Mouse (Mus musculus) intestine, embryonic 14.5 days (tissue): ENCODE data around the gene Litaf. TPM values are rescaled to one million over a fixed set of nuclear protein-coding genes. Genes with fewer than 3 reads are reported as not detected.

Experiments used
- ATAC-seq: fragments of 200-750 bp; cut with Nextera tagmentation; replicated peaks from 2 replicates; pipeline ENCODE4 v1.8.0; 2017; ENCODE audit warnings: low read depth, moderate number of reproducible peaks, moderate TSS enrichment, moderate library complexity; ENCODE audit not compliant: low FRiP score, low TSS enrichment
- DNase-seq: peaks from one replicate; pipeline ENCODE4 v3.0.0-alpha.2; 2018; ENCODE audit warnings: low spot score
- H3K27ac ChIP-seq: fragments of 300-500 bp; sonication (generic); 2 replicates; pipeline ENCODE4 v1.5.1; 2014; ENCODE audit warnings: low read depth, mild to moderate bottlenecking, control low read depth
- H3K27me3 ChIP-seq: fragments of 300-500 bp; sonication (generic); replicated peaks from 2 replicates; pipeline ENCODE4 v1.6.1; 2014; ENCODE audit warnings: low read length, control low read depth; ENCODE audit not compliant: control insufficient read depth, insufficient read depth
- H3K36me3 ChIP-seq: fragments of 300-500 bp; sonication (generic); 2 replicates; pipeline ENCODE4 v1.6.1; 2014; ENCODE audit warnings: low read length, control low read depth; ENCODE audit not compliant: control insufficient read depth, insufficient read depth
- H3K4me1 ChIP-seq: fragments of 300-500 bp; sonication (generic); replicated peaks from 2 replicates; pipeline ENCODE4 v1.6.1; 2014; ENCODE audit warnings: low read length, control low read depth, mixed read lengths; ENCODE audit not compliant: control insufficient read depth, insufficient read depth
- H3K4me2 ChIP-seq: fragments of 300-500 bp; sonication (generic); 2 replicates; pipeline ENCODE4 v1.6.1; 2014; ENCODE audit warnings: low read length
- H3K4me3 ChIP-seq: fragments of 300-500 bp; sonication (generic); 2 replicates; pipeline ENCODE4 v1.5.1; 2014; ENCODE audit warnings: low read depth, low read length, control low read depth, mixed read lengths
- H3K9ac ChIP-seq: fragments of 300-500 bp; sonication (generic); 2 replicates; pipeline ENCODE4 v1.6.1; 2014; ENCODE audit warnings: mild to moderate bottlenecking, low read length
- H3K9me3 ChIP-seq: fragments of 300-500 bp; sonication (generic); 2 replicates; pipeline ENCODE4 v1.6.1; 2016; ENCODE audit warnings: low read length, control low read depth; ENCODE audit not compliant: control insufficient read depth
- WGBS: fragments of 180-500 bp; shearing (Covaris S2); extraction: QIAGEN DNeasy Blood & Tissue Kit; methylation state at CpG from one replicate; pipeline ENCODE4 v1.1.7; 2014; 5-methylcytosine and 5-hydroxymethylcytosine counted together
- polyA plus RNA-seq: library from polyadenylated mRNA; unstranded; fragments of >200 nt; fragmentation: Nextera tagmentation; extraction: Ambion mirVana; gene quantifications from 2 replicates; pipeline ENCODE4 v1.2.1, GENCODE M21; 2014

The Litaf gene
- polyA plus RNA-seq, 1 experiment from 2014 or later, result 106 TPM

DNA sequence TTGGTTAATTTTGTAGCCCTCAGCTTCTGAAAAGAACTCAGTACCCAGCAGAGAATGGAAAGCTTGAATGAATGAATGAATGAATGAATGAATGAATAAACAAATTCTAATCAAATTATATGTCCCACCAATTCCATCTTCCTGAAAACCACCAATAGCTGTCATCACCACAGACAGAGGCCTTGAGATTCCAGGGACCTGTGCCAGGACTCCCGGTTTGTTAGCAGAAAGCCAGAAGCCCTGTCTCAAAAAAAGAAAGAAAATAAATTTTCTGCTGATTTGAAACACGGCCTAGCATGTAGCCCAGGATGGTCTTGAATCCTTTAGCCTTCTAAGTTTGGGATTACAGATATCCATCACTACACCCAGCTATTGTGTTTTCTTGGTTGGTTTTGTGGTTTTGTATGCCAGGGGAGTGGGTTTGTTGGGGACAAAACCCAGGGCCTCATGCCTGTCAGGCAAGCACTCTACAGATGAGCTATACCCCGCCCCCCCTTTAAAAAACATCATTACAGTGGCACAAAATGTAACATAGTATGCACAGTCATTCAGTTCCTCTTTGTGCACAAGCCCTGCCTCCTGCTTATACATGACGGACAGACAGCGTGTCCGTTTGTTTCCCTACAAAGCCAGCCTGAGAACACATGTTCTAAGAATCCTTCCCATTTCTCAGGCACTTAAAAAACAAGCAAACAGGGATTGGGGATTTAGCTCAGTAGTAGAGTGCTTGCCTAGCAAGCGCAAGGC is 120.4 kb downstream of the Litaf start:
- no peaks in the 10 kb centered on the region for H3K36me3 ChIP-seq
- H3K4me3 ChIP-seq, result no peak overlapping the region
- no peaks in the 10 kb centered on the region for H3K9me3 ChIP-seq
- H3K9ac ChIP-seq, result no peak overlapping the region
- DNase-seq (no peak), ATAC-seq (no peak)
- H3K4me2 ChIP-seq, result no peak overlapping the region
- H3K27me3 ChIP-seq, result no peaks in the 10 kb centered on the region
- H3K4me1 ChIP-seq, result no peaks in the 10 kb centered on the region
- 72% methylated on average over 7 of the region's 7 CpGs for WGBS
- no peak overlapping the region for H3K27ac ChIP-seq

DNA sequence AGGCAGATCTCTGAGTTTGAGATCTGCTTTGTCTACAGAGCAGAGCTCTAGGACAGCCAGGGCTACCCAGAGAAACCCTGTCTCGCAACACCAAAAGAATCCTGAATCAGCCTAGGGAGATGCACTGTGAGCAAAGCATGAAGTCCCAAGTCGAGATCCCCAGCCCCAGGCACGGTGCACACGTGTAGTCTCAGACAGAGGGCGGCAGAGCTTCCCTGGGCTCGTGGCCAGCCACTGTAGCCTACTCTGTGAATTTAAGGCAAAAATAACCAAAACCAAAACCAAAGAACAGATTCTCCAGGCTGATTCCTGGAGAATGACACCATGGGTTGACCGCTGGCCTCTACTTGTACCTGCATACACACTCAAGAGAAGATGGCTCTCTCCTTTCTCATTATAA is 121.4 kb downstream of the Litaf start:
- Histone ChIP-seq H3K4me2 (no peak overlapping the region), H3K4me3 (no peak overlapping the region), H3K27me3 (no peaks in the 10 kb centered on the region), H3K9me3 (no peaks in the 10 kb centered on the region), H3K27ac (no peak overlapping the region), H3K9ac (no peak overlapping the region), H3K36me3 (no peaks in the 10 kb centered on the region), H3K4me1 (no peaks in the 10 kb centered on the region)
- ATAC-seq, result no peak
- 77% methylated on average over 7 of the region's 7 CpGs for WGBS
- DNase-seq, result no peak

DNA sequence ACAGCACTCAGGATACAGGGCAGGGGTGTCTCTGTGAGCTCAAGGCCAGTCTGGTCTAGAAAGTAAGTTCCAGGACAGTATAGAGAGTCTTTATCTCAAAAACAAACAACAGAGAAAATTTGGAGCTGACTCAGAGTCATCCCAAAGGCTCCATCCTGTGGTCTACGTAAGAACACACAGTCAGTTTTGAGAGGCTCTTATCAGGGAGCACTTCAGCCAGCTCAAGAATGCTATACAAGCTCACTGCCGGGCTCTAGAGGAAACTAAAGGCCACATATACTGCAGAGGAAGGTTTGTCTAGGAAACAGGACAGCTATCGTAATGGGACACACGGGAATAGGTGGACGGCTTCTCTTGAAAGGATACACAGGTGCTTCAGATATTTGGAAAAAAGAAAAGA is 122.7 kb downstream of the Litaf start:
- no peak for DNase-seq
- H3K9ac ChIP-seq, result no peak overlapping the region
- H3K27me3 ChIP-seq, result no peaks in the 10 kb centered on the region
- no peak overlapping the region for H3K4me2 ChIP-seq
- no peaks in the 10 kb centered on the region for H3K9me3 ChIP-seq
- H3K27ac ChIP-seq, result no peak overlapping the region
- no peaks in the 10 kb centered on the region for H3K4me1 ChIP-seq
- no peak overlapping the region for H3K4me3 ChIP-seq
- ATAC-seq, result no peak
- H3K36me3 ChIP-seq, result no peaks in the 10 kb centered on the region
- 54% methylated on average over 5 of the region's 5 CpGs for WGBS

DNA sequence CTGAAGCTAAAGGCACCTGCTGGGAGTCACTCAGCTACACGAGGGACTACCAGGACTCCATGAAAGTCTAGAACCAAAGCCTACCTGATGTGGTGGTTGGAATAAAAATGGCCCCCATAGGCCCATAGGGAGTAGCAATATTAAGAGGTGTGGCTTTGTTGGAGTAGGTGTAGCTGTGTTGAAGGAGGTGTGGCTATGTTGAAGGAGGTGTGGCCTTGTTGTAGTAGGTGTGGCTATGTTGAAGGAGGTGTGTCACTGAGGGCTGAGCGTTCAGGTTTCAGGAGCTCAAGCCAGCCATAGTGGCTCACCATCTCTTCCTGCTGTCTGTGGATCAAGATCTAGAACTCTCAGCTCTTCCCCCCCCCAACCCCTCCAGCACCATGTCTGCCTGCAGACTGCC is 125.3 kb downstream of the Litaf start:
- Histone ChIP-seq H3K4me2 (no peak overlapping the region), H3K4me3 (no peak overlapping the region), H3K36me3 (no peaks in the 10 kb centered on the region), H3K27me3 (no peaks in the 10 kb centered on the region), H3K9me3 (no peaks in the 10 kb centered on the region), H3K4me1 (no peaks in the 10 kb centered on the region), H3K27ac (no peak overlapping the region), H3K9ac (no peak overlapping the region)
- no peak for ATAC-seq
- DNase-seq, result no peak
- WGBS, result 87% methylated on average over 2 of the region's 2 CpGs

DNA sequence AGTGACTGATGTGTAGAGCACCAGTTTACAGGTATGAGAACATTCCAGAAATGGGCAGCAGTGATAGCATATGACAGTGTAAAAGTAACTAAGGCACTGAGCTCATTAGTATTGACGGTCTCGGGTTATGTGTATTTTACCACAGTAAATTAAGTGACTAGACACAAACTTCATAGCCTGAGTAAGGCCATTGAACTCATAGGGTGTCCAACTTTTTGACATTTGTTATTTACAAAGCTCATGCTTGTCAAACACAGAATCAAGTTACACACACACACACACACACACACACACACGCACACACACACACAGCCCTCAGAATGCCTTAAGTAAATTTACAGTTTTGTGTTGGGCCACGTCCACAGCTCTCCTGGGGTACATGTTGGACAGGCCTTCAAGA is 126.0 kb downstream of the Litaf start:
- whole genome bisulfite sequencing, result 73% methylated on average over 4 of the region's 4 CpGs

DNA sequence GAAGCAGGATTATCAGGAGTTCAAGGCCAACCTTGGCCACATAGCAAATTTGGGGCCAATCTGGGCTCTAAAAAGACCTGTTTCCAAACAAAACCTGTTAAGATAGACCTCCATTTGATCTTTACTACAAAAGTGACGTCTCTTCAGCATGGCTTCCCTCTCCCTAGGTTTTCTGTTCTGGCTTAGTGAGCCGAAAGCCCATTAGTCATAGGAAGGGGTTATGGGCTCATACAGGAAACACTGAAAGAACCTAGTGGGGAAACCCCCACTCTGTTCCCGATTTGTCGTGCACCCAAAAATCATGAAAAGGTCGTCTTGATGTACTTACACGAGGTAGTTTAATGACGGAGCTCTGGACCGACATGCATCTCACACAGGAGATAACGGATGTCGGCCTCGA is 128.5 kb downstream of the Litaf start:
- H3K4me1 ChIP-seq, result no peaks in the 10 kb centered on the region
- no peak overlapping the region for H3K4me2 ChIP-seq
- no peak overlapping the region for H3K9ac ChIP-seq
- H3K9me3 ChIP-seq, result no peaks in the 10 kb centered on the region
- 50% methylated on average over 11 of the region's 11 CpGs for WGBS
- ATAC-seq, result no peak
- no peak overlapping the region for H3K27ac ChIP-seq
- H3K36me3 ChIP-seq, result no peaks in the 10 kb centered on the region
- no peak for DNase-seq
- no peak overlapping the region for H3K4me3 ChIP-seq
- H3K27me3 ChIP-seq, result no peaks in the 10 kb centered on the region

More for the DNA sequence above, 126.0 kb downstream of the Litaf start:
- Histone ChIP-seq H3K9me3 (no peaks in the 10 kb centered on the region), H3K27ac (no peak overlapping the region), H3K4me2 (no peak overlapping the region), H3K4me1 (no peaks in the 10 kb centered on the region), H3K9ac (no peak overlapping the region), H3K36me3 (no peaks in the 10 kb centered on the region), H3K4me3 (no peak overlapping the region), H3K27me3 (no peaks in the 10 kb centered on the region)
- ATAC-seq (no peak), DNase-seq (no peak)

DNA sequence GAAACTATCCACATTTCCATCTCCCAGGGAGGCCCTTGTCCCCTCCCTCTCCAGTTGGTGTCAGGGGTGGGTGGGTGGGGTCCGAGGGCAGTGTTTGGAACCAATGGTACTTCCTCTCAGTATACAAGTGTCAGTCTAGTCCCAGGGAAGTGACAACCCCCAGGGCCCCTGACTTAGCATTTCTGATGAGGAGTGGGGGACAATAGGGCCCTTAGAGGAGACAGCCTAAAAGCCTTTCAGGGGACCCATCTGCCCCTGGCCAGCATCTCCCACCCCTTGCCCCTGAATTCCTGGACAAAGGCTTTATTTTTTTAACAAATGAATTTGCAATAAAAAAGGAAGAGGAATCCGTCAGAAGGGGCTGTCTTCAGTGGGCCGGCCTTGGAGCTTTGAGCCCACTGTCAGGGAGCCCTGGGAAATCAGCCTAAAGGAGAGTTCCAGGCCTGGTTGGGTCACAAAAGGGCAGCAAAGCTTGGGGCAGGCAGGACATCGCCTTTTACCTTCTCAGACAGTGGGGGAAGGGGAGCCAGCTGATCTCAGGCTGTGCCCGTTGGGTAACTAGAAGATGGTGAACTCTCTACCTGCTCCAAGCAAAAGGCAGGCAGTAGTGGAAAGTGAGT is 129.1 kb downstream of the Litaf start:
- Histone ChIP-seq H3K4me2 (no peak overlapping the region), H3K9me3 (no peaks in the 10 kb centered on the region), H3K27me3 (no peaks in the 10 kb centered on the region), H3K36me3 (no peaks in the 10 kb centered on the region), H3K4me1 (no peaks in the 10 kb centered on the region), H3K4me3 (no peak overlapping the region), H3K27ac (no peak overlapping the region), H3K9ac (no peak overlapping the region)
- DNase-seq, result no peak
- 57% methylated on average over 5 of the region's 5 CpGs for WGBS
- no peak for ATAC-seq

DNA sequence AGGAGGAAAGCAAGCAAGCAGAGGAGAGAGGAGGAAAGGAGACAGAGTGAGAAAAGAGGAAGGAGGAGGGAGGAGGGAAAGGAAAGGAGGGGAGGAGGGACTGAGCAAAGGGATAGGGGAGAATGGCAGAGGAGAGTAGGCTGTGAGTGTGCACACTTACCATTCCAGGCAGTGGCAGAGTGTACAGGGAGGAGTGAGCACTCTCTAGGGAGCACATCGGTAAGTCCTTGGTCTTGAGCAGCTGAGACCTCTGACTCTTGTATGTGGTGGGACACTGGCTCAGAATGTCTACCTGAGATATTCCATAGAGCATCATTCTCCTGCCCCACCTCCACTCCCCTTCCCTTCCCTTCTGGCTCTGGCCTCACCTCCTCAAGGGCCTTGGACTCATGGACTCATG is 131.9 kb downstream of the Litaf start:
- no peak overlapping the region for H3K4me3 ChIP-seq
- no peaks in the 10 kb centered on the region for H3K4me1 ChIP-seq
- no peak overlapping the region for H3K27ac ChIP-seq
- peaks cover 7% of the 10 kb centered on the region; the same call in 1 of the 2 replicates for H3K9me3 ChIP-seq
- no peak for DNase-seq
- no peak overlapping the region for H3K9ac ChIP-seq
- no peak for ATAC-seq
- H3K4me2 ChIP-seq, result no peak overlapping the region
- no peaks in the 10 kb centered on the region for H3K27me3 ChIP-seq
- no peaks in the 10 kb centered on the region for H3K36me3 ChIP-seq
- WGBS, result 100% methylated on average over 1 of the region's 1 CpGs

DNA sequence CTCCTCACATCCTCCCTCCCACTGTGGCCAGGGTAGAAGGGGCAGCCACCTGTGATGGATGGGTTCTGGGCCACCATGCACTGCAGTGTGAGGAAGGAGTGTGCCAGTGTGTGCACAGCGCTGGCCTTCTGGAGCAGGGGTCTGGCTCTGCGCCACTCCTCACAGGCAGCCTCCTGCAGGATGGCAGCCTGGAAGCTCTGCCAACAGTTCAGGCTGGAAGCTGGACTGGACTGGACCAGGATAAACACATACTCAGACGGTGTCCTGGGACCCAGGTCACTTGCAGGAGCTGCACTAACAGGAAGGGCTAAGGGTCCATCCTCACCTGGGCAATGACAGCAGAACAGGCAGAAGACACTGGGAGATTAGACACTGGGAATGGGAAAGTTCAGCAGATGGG is 132.6 kb downstream of the Litaf start:
- Histone ChIP-seq H3K9me3 (peaks cover 7% of the 10 kb centered on the region; the same call in 1 of the 2 replicates), H3K27me3 (no peaks in the 10 kb centered on the region), H3K9ac (no peak overlapping the region), H3K4me2 (no peak overlapping the region), H3K4me3 (no peak overlapping the region), H3K36me3 (no peaks in the 10 kb centered on the region), H3K27ac (no peak overlapping the region), H3K4me1 (no peaks in the 10 kb centered on the region)
- no peak for DNase-seq
- WGBS, result 72% methylated on average over 3 of the region's 3 CpGs
- ATAC-seq, result no peak
